Mouse (Mus musculus): ENCODE results near the gene Cybc1.

DNA sequence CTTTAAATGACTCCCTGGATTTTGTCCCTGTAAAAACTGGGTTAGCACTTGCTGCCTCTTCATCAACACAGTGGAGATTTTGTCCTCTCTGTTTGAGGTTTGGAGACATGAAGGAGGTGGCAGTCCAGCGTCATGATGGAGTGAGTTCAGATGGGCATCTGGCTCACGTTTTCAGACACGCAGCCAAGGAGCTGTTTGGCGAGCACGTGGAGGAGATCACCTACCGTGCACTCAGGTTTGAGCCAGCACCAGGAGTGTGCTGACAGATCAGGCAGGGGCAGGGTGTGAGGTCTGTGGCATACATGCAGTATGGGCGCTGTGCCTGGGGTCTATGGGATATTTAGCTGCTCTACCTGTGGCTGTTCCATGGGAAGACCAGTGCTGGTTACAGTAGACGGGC is 21.1 kb upstream of the Cybc1 start:
- TF ChIP-seq POLR2A (IDR thresholded peaks at IDR 0.05; ENCODE audit: borderline replicate concordance, extremely low read depth, insufficient read depth, insufficient read length, poor library complexity, severe bottlenecking), result no peak
- no peak for TF ChIP-seq CTCF (IDR thresholded peaks at IDR 0.05; ENCODE audit: borderline replicate concordance, extremely low read depth, insufficient read depth, insufficient read length)

Data from brain, embryonic 14.5 days (tissue).